Mouse (Mus musculus): Measurements from ENCODE around the gene Ube2q2. TPM values are rescaled to one million over a fixed set of nuclear protein-coding genes. Genes with fewer than 3 reads are reported as not detected.

Ube2q2 gene
- polyA plus RNA-seq, 1 experiment from 2014 or later = 22.8 TPM

DNA sequence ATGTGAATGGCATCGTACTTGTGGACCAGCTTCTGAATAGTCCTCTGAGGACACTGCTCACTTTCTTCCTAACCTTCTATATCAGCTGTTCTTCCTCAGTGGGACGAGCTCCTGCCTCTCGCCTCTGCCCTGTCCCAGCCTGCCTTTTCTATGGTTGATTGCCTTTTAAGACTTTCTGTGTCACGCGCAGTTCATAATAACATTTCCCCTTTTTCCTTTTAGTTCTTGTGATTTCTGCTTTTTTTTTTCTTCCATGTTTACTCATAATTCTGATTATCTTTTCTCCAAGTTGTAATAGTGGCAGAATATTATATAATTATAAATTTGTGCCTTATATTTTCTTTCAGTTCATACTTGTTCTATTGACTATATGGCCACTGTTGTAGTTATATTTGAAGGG is 4.3 kb downstream of the Ube2q2 start:
- Histone ChIP-seq H3K4me2 (replicated peaks; ENCODE audit: low read depth) (no peak overlapping the region), H3K9ac (ENCODE audit: low read length) (no peak overlapping the region), H3K9me3 (ENCODE audit: control insufficient read depth, low read length) (no peaks in the 10 kb centered on the region), H3K4me3 (ENCODE audit: low read depth, low read length) (no peak overlapping the region), H3K27me3 (ENCODE audit: control insufficient read depth, insufficient read depth, low read length) (no peaks in the 10 kb centered on the region), H3K36me3 (ENCODE audit: control insufficient read depth, insufficient read depth, low read length) (no peaks in the 10 kb centered on the region), H3K4me1 (replicated peaks; ENCODE audit: control insufficient read depth, insufficient read depth) (no peaks in the 10 kb centered on the region; the same call in 1 of the 2 replicates), H3K27ac (replicated peaks) (no peak overlapping the region)
- 73% methylated on average over 5 of the region's 5 CpGs for WGBS
- no peak for DNase-seq (ENCODE audit: low spot score)
- TF ChIP-seq CTCF (IDR thresholded peaks at IDR 0.05; ENCODE audit: low read depth) (no peak), EP300 (optimal IDR thresholded peaks at IDR 0.05) (no peak)
- ATAC-seq (ENCODE audit: low FRiP score, low TSS enrichment) = no peak

DNA sequence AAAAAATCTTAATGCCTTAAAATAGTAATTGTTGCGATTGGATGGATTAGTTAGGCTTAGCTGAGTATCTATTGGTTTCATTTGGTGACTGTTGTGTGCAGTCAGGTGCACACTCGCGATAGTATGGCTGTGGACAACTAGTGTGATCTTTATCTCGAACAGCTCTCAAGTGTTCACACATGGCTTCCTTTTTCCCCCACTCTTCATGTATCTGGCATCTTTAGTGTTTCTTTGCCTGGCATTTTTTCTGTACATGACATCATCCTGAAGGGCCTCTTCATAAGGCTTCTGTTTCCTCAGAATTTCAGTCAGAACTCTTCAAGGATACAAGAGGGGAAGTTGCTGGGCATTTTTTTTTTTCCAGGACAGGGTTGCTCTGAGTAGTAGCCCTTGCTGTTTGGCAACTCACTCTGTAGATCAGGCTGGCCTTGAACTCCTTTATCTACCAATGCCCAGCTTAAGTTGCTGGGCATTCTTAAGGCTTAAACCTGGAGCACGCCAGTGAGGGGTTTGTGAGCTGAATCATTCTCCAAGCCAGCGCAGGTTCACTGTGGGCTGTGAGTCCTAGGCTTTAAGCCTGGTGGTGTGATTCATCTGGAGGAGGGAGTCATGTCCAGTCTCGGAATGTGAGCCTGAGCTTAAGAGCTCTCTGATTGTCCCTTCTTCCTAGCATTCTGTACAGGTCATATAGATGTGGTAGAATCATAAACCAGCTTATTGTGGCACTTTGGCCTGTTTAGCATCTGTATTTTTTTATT is 22.2 kb downstream of the Ube2q2 start:
- Histone ChIP-seq H3K27me3 (ENCODE audit: control insufficient read depth, insufficient read depth, low read length) (no peaks in the 10 kb centered on the region), H3K4me2 (replicated peaks; ENCODE audit: low read depth) (no peak overlapping the region), H3K9ac (ENCODE audit: low read length) (no peak overlapping the region), H3K4me3 (ENCODE audit: low read depth, low read length) (no peak overlapping the region), H3K27ac (replicated peaks) (no peak overlapping the region), H3K36me3 (ENCODE audit: control insufficient read depth, insufficient read depth, low read length) (no peaks in the 10 kb centered on the region), H3K9me3 (ENCODE audit: control insufficient read depth, low read length) (no peaks in the 10 kb centered on the region), H3K4me1 (replicated peaks; ENCODE audit: control insufficient read depth, insufficient read depth) (no peaks in the 10 kb centered on the region)
- no peak for TF ChIP-seq CTCF (IDR thresholded peaks at IDR 0.05; ENCODE audit: low read depth)
- no peak for TF ChIP-seq EP300 (optimal IDR thresholded peaks at IDR 0.05)
- DNase-seq (ENCODE audit: low spot score) = no peak
- WGBS = 77% methylated on average over 7 of the region's 7 CpGs
- ATAC-seq (ENCODE audit: low FRiP score, low TSS enrichment) = no peak

DNA sequence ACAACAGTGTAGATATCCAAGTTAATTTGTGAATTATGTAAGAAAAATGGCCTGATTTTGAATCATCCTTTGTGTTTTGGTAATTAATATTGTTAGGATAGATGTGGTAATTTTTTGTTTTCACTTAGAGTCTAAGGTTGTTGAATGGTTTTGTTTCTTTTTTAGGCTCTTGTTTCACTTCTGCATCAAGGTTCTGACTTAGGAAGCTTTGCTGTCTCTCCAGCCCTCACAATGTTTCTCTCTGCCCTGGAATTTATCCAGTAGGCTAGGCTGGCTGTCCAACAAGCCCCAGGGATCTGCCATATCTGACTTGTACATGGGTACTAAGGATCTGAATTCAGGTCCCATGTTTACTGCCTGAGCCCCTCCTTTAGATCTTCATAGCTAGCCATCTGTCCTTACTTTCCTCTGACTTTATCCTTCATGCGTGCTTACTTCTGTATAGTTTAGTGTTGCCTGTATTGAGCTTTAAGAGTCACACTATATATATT is 23.6 kb downstream of the Ube2q2 start:
- 83% methylated on average over 1 of the region's 1 CpGs for WGBS
- H3K27ac ChIP-seq (replicated peaks) = no peak overlapping the region
- no peaks in the 10 kb centered on the region for H3K36me3 ChIP-seq (ENCODE audit: control insufficient read depth, insufficient read depth, low read length)
- no peak for ATAC-seq (ENCODE audit: low FRiP score, low TSS enrichment)
- no peak for DNase-seq (ENCODE audit: low spot score)
- no peak overlapping the region for H3K4me3 ChIP-seq (ENCODE audit: low read depth, low read length)
- TF ChIP-seq EP300 (optimal IDR thresholded peaks at IDR 0.05) = no peak
- no peak for TF ChIP-seq CTCF (IDR thresholded peaks at IDR 0.05; ENCODE audit: low read depth)
- H3K9me3 ChIP-seq (ENCODE audit: control insufficient read depth, low read length) = no peaks in the 10 kb centered on the region
- H3K27me3 ChIP-seq (ENCODE audit: control insufficient read depth, insufficient read depth, low read length) = no peaks in the 10 kb centered on the region
- no peak overlapping the region for H3K4me2 ChIP-seq (replicated peaks; ENCODE audit: low read depth)
- no peak overlapping the region for H3K9ac ChIP-seq (ENCODE audit: low read length)
- H3K4me1 ChIP-seq (replicated peaks; ENCODE audit: control insufficient read depth, insufficient read depth) = no peaks in the 10 kb centered on the region

DNA sequence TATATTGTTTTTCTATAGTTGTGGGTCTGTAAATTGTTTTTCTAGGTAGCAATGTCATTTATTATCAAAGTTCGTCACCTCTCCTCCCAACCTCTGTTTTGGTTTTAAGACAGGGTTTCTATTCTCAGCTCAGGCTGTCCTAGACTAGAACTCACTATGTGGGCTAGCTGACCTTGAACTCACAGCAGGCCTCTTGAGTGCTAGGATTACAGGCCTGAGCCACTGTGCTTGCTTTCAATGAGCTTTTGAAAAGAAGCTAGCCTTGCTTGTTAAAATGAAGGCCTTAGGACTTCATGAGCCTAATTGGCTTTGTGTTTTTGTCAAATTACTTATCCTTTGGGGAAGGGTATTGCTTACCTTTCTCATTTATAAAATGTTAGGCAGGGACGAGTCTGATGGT is 25.6 kb downstream of the Ube2q2 start:
- Histone ChIP-seq H3K4me1 (replicated peaks; ENCODE audit: control insufficient read depth, insufficient read depth) (no peaks in the 10 kb centered on the region), H3K9ac (ENCODE audit: low read length) (no peak overlapping the region), H3K4me3 (ENCODE audit: low read depth, low read length) (no peak overlapping the region), H3K27ac (replicated peaks) (no peak overlapping the region), H3K36me3 (ENCODE audit: control insufficient read depth, insufficient read depth, low read length) (no peaks in the 10 kb centered on the region), H3K9me3 (ENCODE audit: control insufficient read depth, low read length) (no peaks in the 10 kb centered on the region), H3K27me3 (ENCODE audit: control insufficient read depth, insufficient read depth, low read length) (no peaks in the 10 kb centered on the region), H3K4me2 (replicated peaks; ENCODE audit: low read depth) (no peak overlapping the region)
- DNase-seq (ENCODE audit: low spot score) (no peak), ATAC-seq (ENCODE audit: low FRiP score, low TSS enrichment) (no peak)
- WGBS = 95% methylated on average over 2 of the region's 2 CpGs
- TF ChIP-seq CTCF (IDR thresholded peaks at IDR 0.05; ENCODE audit: low read depth) (no peak), EP300 (optimal IDR thresholded peaks at IDR 0.05) (no peak)

DNA sequence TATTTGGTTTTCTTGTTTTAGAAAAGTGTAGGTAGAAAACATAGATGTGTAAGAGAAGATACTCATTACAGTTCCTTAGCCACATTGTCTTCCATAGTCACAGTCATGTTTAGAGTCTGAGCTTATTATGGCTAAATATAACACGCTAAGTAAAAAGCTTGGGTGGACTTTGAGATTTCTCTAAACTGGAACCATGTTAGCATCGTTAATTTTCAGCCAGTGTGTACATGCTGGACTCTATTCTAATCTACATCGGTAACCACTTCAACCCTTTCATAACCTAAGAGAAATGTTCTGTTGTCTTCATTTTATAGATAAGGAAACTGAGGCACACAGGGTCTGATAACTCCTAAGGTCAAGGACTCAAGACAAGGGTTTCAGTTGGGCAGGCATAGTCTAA is 47.2 kb downstream of the Ube2q2 start:
- TF ChIP-seq CTCF (IDR thresholded peaks at IDR 0.05; ENCODE audit: low read depth) = no peak
- Histone ChIP-seq H3K4me1 (replicated peaks; ENCODE audit: control insufficient read depth, insufficient read depth) (no peaks in the 10 kb centered on the region), H3K9me3 (ENCODE audit: control insufficient read depth, low read length) (no peaks in the 10 kb centered on the region), H3K4me3 (ENCODE audit: low read depth, low read length) (no peak overlapping the region), H3K27me3 (ENCODE audit: control insufficient read depth, insufficient read depth, low read length) (no peaks in the 10 kb centered on the region), H3K27ac (replicated peaks) (no peak overlapping the region), H3K36me3 (ENCODE audit: control insufficient read depth, insufficient read depth, low read length) (0 out of 2 replicates have a peak, but pooled peaks cover 3% of the 10 kb centered on the region), H3K9ac (ENCODE audit: low read length) (no peak overlapping the region), H3K4me2 (replicated peaks; ENCODE audit: low read depth) (no peak overlapping the region)
- DNase-seq (ENCODE audit: low spot score) = no peak
- no peak for ATAC-seq (ENCODE audit: low FRiP score, low TSS enrichment)
- WGBS = 85% methylated on average over 3 of the region's 3 CpGs

DNA sequence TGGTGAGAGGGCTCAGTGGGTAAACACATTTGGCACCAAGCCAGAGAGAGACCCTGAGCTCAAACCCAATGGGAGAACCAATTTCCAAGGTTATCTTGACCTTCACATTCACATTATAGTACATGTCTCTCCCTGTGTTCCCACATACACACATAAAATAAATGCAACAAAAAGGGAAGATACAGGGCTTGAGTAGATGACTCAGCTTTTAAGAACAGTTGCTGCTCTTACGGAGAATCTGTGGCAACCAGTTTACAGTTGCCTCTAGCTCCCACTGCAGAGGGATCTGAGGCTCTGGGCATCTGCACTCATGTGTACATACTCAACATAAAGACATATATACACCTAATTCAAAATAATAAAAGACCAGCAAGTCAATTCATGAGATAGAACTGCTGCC is 49.6 kb downstream of the Ube2q2 start:
- Histone ChIP-seq H3K27me3 (ENCODE audit: control insufficient read depth, insufficient read depth, low read length) (no peaks in the 10 kb centered on the region), H3K4me2 (replicated peaks; ENCODE audit: low read depth) (no peak overlapping the region), H3K4me3 (ENCODE audit: low read depth, low read length) (no peak overlapping the region), H3K4me1 (replicated peaks; ENCODE audit: control insufficient read depth, insufficient read depth) (no peaks in the 10 kb centered on the region), H3K9me3 (ENCODE audit: control insufficient read depth, low read length) (no peaks in the 10 kb centered on the region), H3K27ac (replicated peaks) (no peak overlapping the region), H3K9ac (ENCODE audit: low read length) (no peak overlapping the region), H3K36me3 (ENCODE audit: control insufficient read depth, insufficient read depth, low read length) (no peaks in the 10 kb centered on the region)
- 90% methylated on average over 1 of the region's 1 CpGs for WGBS
- TF ChIP-seq EP300 (optimal IDR thresholded peaks at IDR 0.05) = no peak
- no peak for TF ChIP-seq CTCF (IDR thresholded peaks at IDR 0.05; ENCODE audit: low read depth)
- ATAC-seq (ENCODE audit: low FRiP score, low TSS enrichment) = no peak
- no peak for DNase-seq (ENCODE audit: low spot score)
